Mouse (Mus musculus): Measurements from ENCODE around the gene Nptn. TPM values are rescaled to one million over a fixed set of nuclear protein-coding genes. Genes with fewer than 3 reads are reported as not detected.

Nptn gene
- polyA plus RNA-seq, 1 experiment from 2014 or later: 56.1 TPM

GRCm38 (mm10) chr9:58656396-58656795 lies 74.4 kb downstream of the Nptn start:
- H3K4me2 ChIP-seq (ENCODE audit: low read depth, severe bottlenecking): no peak overlapping the region
- no peaks in the 10 kb centered on the region for H3K9me3 ChIP-seq (ENCODE audit: control insufficient read depth, low read length)
- ATAC-seq (ENCODE audit: insufficient number of reproducible peaks, low FRiP score, low TSS enrichment, low read depth): no peak
- no peak overlapping the region for H3K27ac ChIP-seq (replicated peaks; ENCODE audit: low read depth, low read length)
- DNase-seq (ENCODE audit: low spot score): no peak
- H3K36me3 ChIP-seq (ENCODE audit: control insufficient read depth, insufficient read depth, low read length): no peaks in the 10 kb centered on the region
- no peaks in the 10 kb centered on the region for H3K4me1 ChIP-seq (ENCODE audit: control insufficient read depth, insufficient read depth, low read length)
- no peak overlapping the region for H3K9ac ChIP-seq (ENCODE audit: low read length)
- no peak overlapping the region for H3K4me3 ChIP-seq (ENCODE audit: low read depth, low read length)
- WGBS: 62% methylated on average over 2 of the region's 2 CpGs
- no peaks in the 10 kb centered on the region for H3K27me3 ChIP-seq (ENCODE audit: control insufficient read depth, insufficient read depth, low read length)

DNA sequence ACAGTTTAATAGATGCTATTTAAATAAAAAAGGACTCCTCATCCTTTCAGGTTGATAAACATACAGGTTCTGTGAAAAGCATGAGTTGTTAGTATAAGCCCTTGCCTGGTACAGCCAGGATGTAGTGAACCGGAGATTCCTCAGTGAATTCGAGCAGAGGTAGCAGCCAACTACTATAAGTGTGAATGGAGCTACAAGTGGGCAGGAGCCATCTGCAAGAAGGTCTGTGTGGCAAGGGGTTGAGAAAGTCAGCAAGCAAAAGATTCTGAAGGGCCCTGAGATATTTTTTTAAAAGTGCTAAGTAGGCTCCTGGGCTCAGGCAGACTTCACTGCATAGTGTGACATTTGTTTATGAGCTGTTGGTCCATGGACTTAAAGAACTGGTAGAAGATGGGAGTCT lies 74.8 kb downstream of the Nptn start:
- Histone ChIP-seq H3K36me3 (ENCODE audit: control insufficient read depth, insufficient read depth, low read length) (no peaks in the 10 kb centered on the region), H3K4me1 (ENCODE audit: control insufficient read depth, insufficient read depth, low read length) (no peaks in the 10 kb centered on the region), H3K27me3 (ENCODE audit: control insufficient read depth, insufficient read depth, low read length) (no peaks in the 10 kb centered on the region), H3K4me3 (ENCODE audit: low read depth, low read length) (no peak overlapping the region), H3K9ac (ENCODE audit: low read length) (no peak overlapping the region), H3K27ac (replicated peaks; ENCODE audit: low read depth, low read length) (no peak overlapping the region), H3K9me3 (ENCODE audit: control insufficient read depth, low read length) (no peaks in the 10 kb centered on the region), H3K4me2 (ENCODE audit: low read depth, severe bottlenecking) (no peak overlapping the region)
- ATAC-seq (ENCODE audit: insufficient number of reproducible peaks, low FRiP score, low TSS enrichment, low read depth) (no peak), DNase-seq (ENCODE audit: low spot score) (no peak)
- 97% methylated on average over 2 of the region's 2 CpGs for WGBS

DNA sequence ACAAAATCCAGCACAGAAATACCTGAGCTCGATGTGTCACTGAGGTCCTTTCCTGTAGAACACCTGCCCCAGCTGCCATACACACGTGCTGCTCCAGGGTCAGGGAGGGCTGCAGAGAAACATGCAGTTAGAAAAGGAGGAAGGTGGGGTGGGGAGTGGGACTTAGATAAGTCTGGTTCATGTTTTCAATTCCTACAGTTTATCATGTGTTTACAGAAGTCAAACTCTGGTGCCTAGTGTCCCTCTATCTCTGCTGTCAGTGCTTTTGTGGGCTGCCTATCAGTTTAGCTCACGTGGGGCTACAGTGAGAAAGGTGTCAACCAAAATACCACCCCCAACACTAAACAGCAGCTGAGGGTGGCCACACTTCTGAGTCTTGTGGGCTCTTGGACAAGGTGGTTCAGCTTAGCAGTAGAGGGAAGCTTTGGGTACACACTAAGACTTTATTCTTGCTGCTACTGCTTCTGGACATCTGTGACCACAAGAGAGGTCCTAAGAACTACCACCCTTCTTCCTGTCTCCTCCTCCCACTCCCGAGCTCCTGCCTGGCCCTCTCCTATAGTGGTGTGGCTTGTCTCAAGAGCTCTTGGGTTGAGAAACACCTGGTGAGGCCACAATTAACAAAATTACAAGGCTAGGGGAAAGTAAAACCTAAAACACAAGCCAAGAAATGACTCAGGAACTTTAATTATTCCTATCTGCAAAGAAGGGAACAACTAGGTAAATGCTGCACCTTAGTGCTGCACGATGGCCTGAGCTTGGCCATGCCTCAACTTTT lies 75.9 kb downstream of the Nptn start:
- Histone ChIP-seq H3K27me3 (ENCODE audit: control insufficient read depth, insufficient read depth, low read length) (no peaks in the 10 kb centered on the region), H3K27ac (replicated peaks; ENCODE audit: low read depth, low read length) (no peak overlapping the region), H3K4me2 (ENCODE audit: low read depth, severe bottlenecking) (no peak overlapping the region), H3K4me3 (ENCODE audit: low read depth, low read length) (no peak overlapping the region), H3K36me3 (ENCODE audit: control insufficient read depth, insufficient read depth, low read length) (no peaks in the 10 kb centered on the region; the same call in 1 of the 2 replicates), H3K9ac (ENCODE audit: low read length) (no peak overlapping the region), H3K9me3 (ENCODE audit: control insufficient read depth, low read length) (no peaks in the 10 kb centered on the region), H3K4me1 (ENCODE audit: control insufficient read depth, insufficient read depth, low read length) (no peaks in the 10 kb centered on the region)
- WGBS: 83% methylated on average over 5 of the region's 5 CpGs
- no peak for ATAC-seq (ENCODE audit: insufficient number of reproducible peaks, low FRiP score, low TSS enrichment, low read depth)
- DNase-seq (ENCODE audit: low spot score): no peak

- H3K4me1 ChIP-seq (ENCODE audit: control insufficient read depth, insufficient read depth, low read length): no peaks in the 10 kb centered on the region
- H3K36me3 ChIP-seq (ENCODE audit: control insufficient read depth, insufficient read depth, low read length): no peaks in the 10 kb centered on the region; the same call in 1 of the 2 replicates
- no peak overlapping the region for H3K9ac ChIP-seq (ENCODE audit: low read length)
- no peak for ATAC-seq (ENCODE audit: insufficient number of reproducible peaks, low FRiP score, low TSS enrichment, low read depth)
- DNase-seq (ENCODE audit: low spot score): no peak
- H3K27ac ChIP-seq (replicated peaks; ENCODE audit: low read depth, low read length): no peak overlapping the region
- H3K4me2 ChIP-seq (ENCODE audit: low read depth, severe bottlenecking): no peak overlapping the region
- H3K4me3 ChIP-seq (ENCODE audit: low read depth, low read length): no peak overlapping the region
- 87% methylated on average over 4 of the region's 4 CpGs for WGBS
- H3K27me3 ChIP-seq (ENCODE audit: control insufficient read depth, insufficient read depth, low read length): no peaks in the 10 kb centered on the region
- no peaks in the 10 kb centered on the region for H3K9me3 ChIP-seq (ENCODE audit: control insufficient read depth, low read length)
These were observed 76.7 kb downstream of the Nptn start for GRCm38 (mm10) chr9:58658596-58659309.

DNA sequence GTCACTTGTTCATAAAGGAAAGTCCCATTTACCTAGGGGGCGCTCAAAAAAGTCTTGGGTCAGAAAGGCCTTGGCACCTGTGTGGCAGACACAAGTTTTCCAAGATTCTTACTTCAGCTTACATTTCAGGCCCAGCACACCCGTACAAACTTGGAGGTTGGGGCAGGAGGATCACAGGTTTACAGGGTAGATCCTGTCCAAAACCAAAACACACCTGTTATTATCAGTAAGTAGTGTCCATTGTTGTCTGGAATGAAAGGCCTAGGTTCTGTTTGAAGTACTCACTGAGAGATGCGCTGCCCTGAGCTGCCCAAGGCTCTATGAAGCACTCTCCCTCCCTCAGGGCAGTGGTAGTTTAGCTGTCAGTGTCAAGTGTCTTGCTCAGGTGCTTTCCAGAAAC lies 77.3 kb downstream of the Nptn start:
- ATAC-seq (ENCODE audit: insufficient number of reproducible peaks, low FRiP score, low TSS enrichment, low read depth) (no peak), DNase-seq (ENCODE audit: low spot score) (no peak)
- Histone ChIP-seq H3K27me3 (ENCODE audit: control insufficient read depth, insufficient read depth, low read length) (no peaks in the 10 kb centered on the region), H3K36me3 (ENCODE audit: control insufficient read depth, insufficient read depth, low read length) (peaks cover 3% of the 10 kb centered on the region; the same call in 1 of the 2 replicates), H3K27ac (replicated peaks; ENCODE audit: low read depth, low read length) (no peak overlapping the region), H3K4me3 (ENCODE audit: low read depth, low read length) (no peak overlapping the region), H3K4me2 (ENCODE audit: low read depth, severe bottlenecking) (no peak overlapping the region), H3K9ac (ENCODE audit: low read length) (no peak overlapping the region), H3K9me3 (ENCODE audit: control insufficient read depth, low read length) (no peaks in the 10 kb centered on the region), H3K4me1 (ENCODE audit: control insufficient read depth, insufficient read depth, low read length) (no peaks in the 10 kb centered on the region)
- 77% methylated on average over 3 of the region's 3 CpGs for WGBS

DNA sequence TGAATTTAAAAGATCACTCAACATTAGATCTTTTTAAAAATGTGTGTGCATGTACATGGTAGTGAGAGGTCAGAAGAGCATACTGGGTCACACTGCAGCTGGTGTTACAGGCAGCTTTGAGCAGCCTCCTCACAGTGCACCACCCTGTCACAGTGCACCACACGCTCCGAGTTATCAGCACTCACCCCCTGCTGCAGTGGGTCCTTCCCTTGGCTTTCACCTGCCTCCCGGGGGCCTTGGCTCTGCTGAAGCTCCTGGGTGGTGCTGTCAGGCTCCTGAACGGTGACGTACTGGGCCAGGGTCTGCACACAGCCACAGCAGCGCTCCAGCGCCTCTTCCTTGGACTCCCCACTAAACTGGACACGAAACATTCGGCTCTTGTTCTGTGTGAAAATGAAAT lies 77.9 kb downstream of the Nptn start:
- H3K4me3 ChIP-seq (ENCODE audit: low read depth, low read length): no peak overlapping the region
- no peak for ATAC-seq (ENCODE audit: insufficient number of reproducible peaks, low FRiP score, low TSS enrichment, low read depth)
- no peak overlapping the region for H3K27ac ChIP-seq (replicated peaks; ENCODE audit: low read depth, low read length)
- H3K9ac ChIP-seq (ENCODE audit: low read length): no peak overlapping the region
- H3K36me3 ChIP-seq (ENCODE audit: control insufficient read depth, insufficient read depth, low read length): peaks cover 3% of the 10 kb centered on the region; the same call in 1 of the 2 replicates
- no peak for DNase-seq (ENCODE audit: low spot score)
- 90% methylated on average over 9 of the region's 9 CpGs for WGBS
- H3K4me2 ChIP-seq (ENCODE audit: low read depth, severe bottlenecking): no peak overlapping the region
- no peaks in the 10 kb centered on the region for H3K4me1 ChIP-seq (ENCODE audit: control insufficient read depth, insufficient read depth, low read length)
- no peaks in the 10 kb centered on the region for H3K27me3 ChIP-seq (ENCODE audit: control insufficient read depth, insufficient read depth, low read length)
- no peaks in the 10 kb centered on the region for H3K9me3 ChIP-seq (ENCODE audit: control insufficient read depth, low read length)

DNA sequence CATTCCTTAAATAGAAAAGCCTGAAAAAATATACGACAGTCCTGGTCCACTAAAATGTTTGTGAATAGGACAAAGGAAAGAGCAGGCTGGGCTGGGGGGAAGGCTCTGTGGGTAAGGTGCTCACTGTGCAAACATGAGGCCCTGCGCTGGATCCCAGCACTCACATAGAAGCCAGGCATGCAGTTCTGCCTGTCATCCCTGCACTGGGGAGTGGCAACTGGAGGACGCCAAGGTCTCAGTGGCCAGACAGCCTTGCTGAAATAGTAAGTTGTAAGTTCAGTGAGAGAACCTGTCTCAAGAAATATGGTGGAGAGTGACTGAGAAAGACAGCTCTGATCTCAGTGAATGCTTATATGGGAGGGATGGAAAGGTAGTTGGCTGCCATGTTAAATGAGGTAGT lies 78.6 kb downstream of the Nptn start:
- ATAC-seq (ENCODE audit: insufficient number of reproducible peaks, low FRiP score, low TSS enrichment, low read depth) (no peak), DNase-seq (ENCODE audit: low spot score) (no peak)
- Histone ChIP-seq H3K27me3 (ENCODE audit: control insufficient read depth, insufficient read depth, low read length) (no peaks in the 10 kb centered on the region), H3K9me3 (ENCODE audit: control insufficient read depth, low read length) (no peaks in the 10 kb centered on the region), H3K9ac (ENCODE audit: low read length) (no peak overlapping the region), H3K4me3 (ENCODE audit: low read depth, low read length) (no peak overlapping the region), H3K27ac (replicated peaks; ENCODE audit: low read depth, low read length) (no peak overlapping the region), H3K4me1 (ENCODE audit: control insufficient read depth, insufficient read depth, low read length) (no peaks in the 10 kb centered on the region), H3K36me3 (ENCODE audit: control insufficient read depth, insufficient read depth, low read length) (peaks cover 3% of the 10 kb centered on the region; the same call in 1 of the 2 replicates), H3K4me2 (ENCODE audit: low read depth, severe bottlenecking) (no peak overlapping the region)
- 93% methylated on average over 3 of the region's 3 CpGs for WGBS

GRCm38 (mm10) chr9:58662007-58662406 lies 80.0 kb downstream of the Nptn start:
- Histone ChIP-seq H3K4me2 (ENCODE audit: low read depth, severe bottlenecking) (no peak overlapping the region), H3K27me3 (ENCODE audit: control insufficient read depth, insufficient read depth, low read length) (no peaks in the 10 kb centered on the region), H3K36me3 (ENCODE audit: control insufficient read depth, insufficient read depth, low read length) (peaks cover 5% of the 10 kb centered on the region; the same call in 1 of the 2 replicates), H3K4me3 (ENCODE audit: low read depth, low read length) (no peak overlapping the region), H3K9me3 (ENCODE audit: control insufficient read depth, low read length) (no peaks in the 10 kb centered on the region), H3K4me1 (ENCODE audit: control insufficient read depth, insufficient read depth, low read length) (no peaks in the 10 kb centered on the region), H3K27ac (replicated peaks; ENCODE audit: low read depth, low read length) (no peak overlapping the region), H3K9ac (ENCODE audit: low read length) (no peak overlapping the region)
- 85% methylated on average over 4 of the region's 4 CpGs for WGBS
- ATAC-seq (ENCODE audit: insufficient number of reproducible peaks, low FRiP score, low TSS enrichment, low read depth): no peak
- DNase-seq (ENCODE audit: low spot score): no peak

All from limb, embryonic 11.5 days (tissue).